Mouse (Mus musculus) layer of hippocampus, adult 8-10 months (tissue): ENCODE data around the gene Map4k1. TPM values are rescaled to one million over a fixed set of nuclear protein-coding genes. Genes with fewer than 3 reads are reported as not detected.
"Not testable (repeated sequence)": the region's sequence is repeated elsewhere in the genome, so short reads cannot be mapped to it uniquely, and the experiment has no call there.

Experiments
- DNase-seq, 2 experiments: peaks; one replicate each; pipeline ENCODE4 v3.0.0; 2022; ENCODE audit warnings: low spot score in 2 of 2
- total RNA-seq, 4 experiments: library from RNA; stranded (reverse); gene quantifications; 2 replicates each; pipeline ENCODE4 v1.2.4; 2022

The Map4k1 gene
- total RNA-seq, 4 experiments from 2014 or later: 1.3 to 3.5 (median 1.7) TPM

GRCm38 (mm10) chr7:28955295-28955897 lies 26.5 kb upstream of the Map4k1 start:
- DNase-seq: no peak

GRCm38 (mm10) chr7:28956270-28956669 lies 25.6 kb upstream of the Map4k1 start:
- no peak for DNase-seq

GRCm38 (mm10) chr7:28957286-28957685 lies 24.6 kb upstream of the Map4k1 start:
- no peak for DNase-seq

GRCm38 (mm10) chr7:28957997-28958725 lies 23.7 kb upstream of the Map4k1 start:
- no peak for DNase-seq

GRCm38 (mm10) chr7:28958770-28959169 lies 23.1 kb upstream of the Map4k1 start:
- no peak for DNase-seq

- DNase-seq: no peak
Measured at GRCm38 (mm10) chr7:28959505-28960045, 22.3 kb upstream of the Map4k1 start.

- no peak for DNase-seq
Measured at GRCm38 (mm10) chr7:28960354-28961046, 21.4 kb upstream of the Map4k1 start.

- no peak for DNase-seq
Measured at GRCm38 (mm10) chr7:28961584-28961926, 20.3 kb upstream of the Map4k1 start.

- DNase-seq: peak; percentile 96 to 98
Measured at GRCm38 (mm10) chr7:28961927-28962670, 19.8 kb upstream of the Map4k1 start, which contains the start of gene Actn4. Actn4 (minus strand) TSS chr7:28962340.

GRCm38 (mm10) chr7:28963399-28963923 lies 18.4 kb upstream of the Map4k1 start:
- no peak for DNase-seq

- DNase-seq: no peak
Measured at GRCm38 (mm10) chr7:28965346-28965840, 16.5 kb upstream of the Map4k1 start.

- DNase-seq: no peak
Measured at GRCm38 (mm10) chr7:28966181-28966580, 15.7 kb upstream of the Map4k1 start.

- DNase-seq: no peak
Measured at GRCm38 (mm10) chr7:28966751-28967505, 14.9 kb upstream of the Map4k1 start.

- DNase-seq: not testable (repeated sequence)
Measured at GRCm38 (mm10) chr7:28968120-28968519, 13.7 kb upstream of the Map4k1 start.

- no peak for DNase-seq
Measured at GRCm38 (mm10) chr7:28969271-28969670, 12.6 kb upstream of the Map4k1 start.

- no peak for DNase-seq
Measured at GRCm38 (mm10) chr7:28969672-28970394, 12.0 kb upstream of the Map4k1 start.

GRCm38 (mm10) chr7:28971029-28971428 lies 10.8 kb upstream of the Map4k1 start:
- DNase-seq: no peak

- DNase-seq: peak; percentile 50 to 55
Measured at GRCm38 (mm10) chr7:28971770-28972269, 10.0 kb upstream of the Map4k1 start.

GRCm38 (mm10) chr7:28972542-28972985 lies 9.3 kb upstream of the Map4k1 start:
- peak; percentile 43 to 72 for DNase-seq
